In genomic region chr10:100574505-100575149, GRCm38 (mm10) we compare ENCODE assay signal across 30 mouse cellular contexts. TPM values are rescaled to one million over a fixed set of nuclear protein-coding genes. Genes with fewer than 3 reads are reported as not detected.
DNase-seq lines count a peak whose midpoint lies in the region; ATAC-seq and TF ChIP-seq lines count a peak whose summit lies in the region.
"Had no signal": no experiment of that assay in that cellular context is flagged by ENCODE, and none has a peak within 500 bp of the region (broad histone marks: within the 10 kb centered on the region; RNA-seq: fewer than 3 reads in every experiment).

No protein-coding gene starts in this region.

- H3K27ac ChIP-seq in kidney, embryonic 15.5 days = no peak overlapping the region
- H3K27ac ChIP-seq in liver, embryonic 14.5 days = peak overlapping the region; percentile 87
- H3K27ac ChIP-seq in stomach, embryonic 16.5 days (ENCODE audit: low read length) = no peak overlapping the region
- H3K27ac ChIP-seq in left cerebral cortex, adult 2 months = no peak overlapping the region
- H3K27ac ChIP-seq: embryonic facial prominence, embryonic 13.5 days; forebrain, embryonic 10.5 days; heart, embryonic 13.5 days; hindbrain, embryonic 15.5 days; layer of hippocampus, adult 2 months; limb, embryonic 15.5 days; midbrain, embryonic 15.5 days had no signal

- peaks cover 48% of the 10 kb centered on the region for H3K36me3 ChIP-seq in kidney, embryonic 15.5 days
- H3K36me3 ChIP-seq in erythroblast, embryonic 14.5 days (ENCODE audit: control insufficient read depth) = peaks cover 86% of the 10 kb centered on the region
- H3K36me3 ChIP-seq in liver, embryonic 14.5 days (replicated peaks; ENCODE audit: control insufficient read depth, insufficient read depth, low read depth) = peaks cover 20% of the 10 kb centered on the region
- peaks cover 17% of the 10 kb centered on the region for H3K36me3 ChIP-seq in stomach, embryonic 16.5 days (ENCODE audit: control insufficient read depth, insufficient read depth, low read length)

- TF ChIP-seq EP300 in liver, embryonic 14.5 days (IDR thresholded peaks at IDR 0.05; ENCODE audit: low read depth) = peak; percentile 93

- peak; percentile 58; the same call in 1 of the 2 replicates for ATAC-seq in kidney, embryonic 15.5 days (replicated peaks; ENCODE audit: low FRiP score)
- ATAC-seq in liver, embryonic 14.5 days (ENCODE audit: insufficient read depth) = peak; percentile 95
- ATAC-seq in stomach, embryonic 16.5 days (ENCODE audit: insufficient read depth, low FRiP score) = 0 out of 2 replicates have a peak, but pooled peaks have one; percentile 33
- ATAC-seq: CD4-positive, CD25-positive, alpha-beta regulatory T cell, adult 4 months; forebrain, postnatal 0 days; midbrain, embryonic 15.5 days had no signal

- H3K27me3 ChIP-seq in kidney, embryonic 15.5 days = no peaks in the 10 kb centered on the region
- no peaks in the 10 kb centered on the region for H3K27me3 ChIP-seq in erythroblast, embryonic 14.5 days (ENCODE audit: control insufficient read depth)
- H3K27me3 ChIP-seq in liver, embryonic 14.5 days (ENCODE audit: control insufficient read depth, insufficient read depth, low read length) = no peaks in the 10 kb centered on the region
- H3K27me3 ChIP-seq in stomach, embryonic 16.5 days (ENCODE audit: control insufficient read depth, insufficient read depth, low read length) = no peaks in the 10 kb centered on the region
- H3K27me3 ChIP-seq: embryonic facial prominence, embryonic 13.5 days; heart, embryonic 13.5 days; hindbrain, embryonic 15.5 days; limb, embryonic 15.5 days; megakaryocyte, embryonic 14.5 days; midbrain, embryonic 15.5 days had no signal

- intact Hi-C loops in left cerebral cortex, adult 2 months (cut with DNase I) = loop anchor here (5.0 kb wide), 1 partner anchor 77 kb away; no protein-coding TSS in a partner anchor

- no peaks in the 10 kb centered on the region for H3K9me3 ChIP-seq in kidney, embryonic 15.5 days (replicated peaks)
- H3K9me3 ChIP-seq in erythroblast, embryonic 14.5 days (ENCODE audit: control insufficient read depth, low read length) = no peaks in the 10 kb centered on the region
- no peaks in the 10 kb centered on the region for H3K9me3 ChIP-seq in liver, embryonic 14.5 days (ENCODE audit: control insufficient read depth, low read length)
- no peaks in the 10 kb centered on the region for H3K9me3 ChIP-seq in stomach, embryonic 16.5 days (replicated peaks; ENCODE audit: control insufficient read depth, low read length)
- H3K9me3 ChIP-seq: embryonic facial prominence, embryonic 13.5 days; forebrain, embryonic 10.5 days; heart, embryonic 13.5 days; hindbrain, embryonic 15.5 days; limb, embryonic 15.5 days; megakaryocyte, embryonic 14.5 days; midbrain, embryonic 15.5 days had no signal

- 92% methylated on average over 7 of the region's 7 CpGs for WGBS in kidney, embryonic 15.5 days
- 37% methylated on average over 7 of the region's 7 CpGs for WGBS in liver, embryonic 14.5 days (ENCODE audit: insufficient replicate concordance)
- WGBS in stomach, embryonic 16.5 days = 89% methylated on average over 7 of the region's 7 CpGs

- H3K4me1 ChIP-seq in kidney, embryonic 15.5 days = no peaks in the 10 kb centered on the region
- peaks cover 55% of the 10 kb centered on the region for H3K4me1 ChIP-seq in erythroblast, embryonic 14.5 days (ENCODE audit: control insufficient read depth)
- peaks cover 19 to 24% of the 10 kb centered on the region in 2 experiments for H3K4me1 ChIP-seq in liver, embryonic 14.5 days (replicated peaks; ENCODE audit: control insufficient read depth in 2 of 2, insufficient read depth in 2 of 2, low read length in 1 of 2)
- H3K4me1 ChIP-seq in stomach, embryonic 16.5 days (ENCODE audit: control insufficient read depth, insufficient read depth, low read length) = no peaks in the 10 kb centered on the region
- H3K4me1 ChIP-seq: embryonic facial prominence, embryonic 13.5 days; forebrain, embryonic 10.5 days; heart, embryonic 13.5 days; hindbrain, embryonic 15.5 days; limb, embryonic 15.5 days; midbrain, embryonic 15.5 days had no signal

- H3K9ac ChIP-seq in kidney, embryonic 15.5 days = no peak overlapping the region
- peak overlapping the region; percentile 14 for H3K9ac ChIP-seq in liver, embryonic 14.5 days (replicated peaks)
- no peak overlapping the region for H3K9ac ChIP-seq in stomach, embryonic 16.5 days (ENCODE audit: low read length)
- H3K9ac ChIP-seq: embryonic facial prominence, embryonic 13.5 days; forebrain, postnatal 0 days; heart, embryonic 13.5 days; hindbrain, embryonic 15.5 days; limb, embryonic 15.5 days; midbrain, embryonic 15.5 days had no signal

- no peak for DNase-seq in kidney, postnatal 10 days
- DNase-seq in liver, embryonic 14.5 days (ENCODE audit: low read depth in 3 of 3, low spot score in 3 of 3) = peak; percentile 56 to 70 (median 59)
- DNase-seq in left cerebral cortex, adult 2 months (ENCODE audit: extremely low spot score in 1 of 2, low spot score in 2 of 2) = no peak
- DNase-seq in yolk sac, embryonic 10.5 days (ENCODE audit: low spot score) = no peak
- DNase-seq in ovary, postnatal 10 days (ENCODE audit: low spot score) = no peak
- DNase-seq: cerebellum, adult 9-11 months; forebrain, postnatal 0 days; heart, postnatal 4 days; kidney, adult 18-20 months; kidney, postnatal 14 days; layer of hippocampus, postnatal 36 days; lung, postnatal 10 days; retina, postnatal 1 day; thymus, postnatal 4 days had no signal

- H3K4me3 ChIP-seq in kidney, embryonic 15.5 days (replicated peaks) = no peak overlapping the region
- H3K4me3 ChIP-seq in erythroblast, embryonic 14.5 days (replicated peaks) = peak overlapping the region; percentile 55
- no peak overlapping the region for H3K4me3 ChIP-seq in liver, embryonic 14.5 days (ENCODE audit: insufficient read depth in 1 of 2, low read depth in 2 of 2, low read length in 2 of 2)
- H3K4me3 ChIP-seq in stomach, embryonic 16.5 days (replicated peaks; ENCODE audit: low read length) = no peak overlapping the region
- H3K4me3 ChIP-seq in left cerebral cortex, adult 2 months = no peak overlapping the region
- H3K4me3 ChIP-seq: embryonic facial prominence, embryonic 13.5 days; forebrain, embryonic 10.5 days; heart, embryonic 13.5 days; hindbrain, embryonic 15.5 days; layer of hippocampus, adult 2 months; limb, embryonic 15.5 days; megakaryocyte, embryonic 14.5 days; midbrain, embryonic 15.5 days had no signal

- H3K4me2 ChIP-seq in kidney, embryonic 15.5 days = no peak overlapping the region
- peak overlapping the region; percentile 47 for H3K4me2 ChIP-seq in liver, embryonic 14.5 days (ENCODE audit: low read depth)
- H3K4me2 ChIP-seq in stomach, embryonic 16.5 days (ENCODE audit: low read depth, low read length) = no peak overlapping the region
- H3K4me2 ChIP-seq: embryonic facial prominence, embryonic 13.5 days; heart, embryonic 13.5 days; hindbrain, embryonic 15.5 days; limb, embryonic 15.5 days; midbrain, embryonic 15.5 days had no signal

- no peak for TF ChIP-seq CTCF in liver, embryonic 14.5 days (IDR thresholded peaks at IDR 0.05; ENCODE audit: low read depth)
- no peak for TF ChIP-seq CTCF in left cerebral cortex, adult 2 months (IDR thresholded peaks at IDR 0.05)

RNA-seq across cellular contexts. Expression of gene 4930430F08Rik, which starts 15.6 kb away (rescaled TPM):
- polyA plus RNA-seq in kidney, embryonic 15.5 days (2015; fragmentation: Nextera tagmentation; extraction: Ambion mirVana) = 8.5 and 11.6 TPM in 2 replicates
- 1.4 and 1.5 TPM in 2 replicates for polyA plus RNA-seq in erythroblast, embryonic 14.5 days (2012)
- polyA plus RNA-seq in liver, embryonic 14.5 days (2012; rRNA removed) = 9.8 and 11.9 TPM in 2 replicates
- polyA plus RNA-seq in liver, embryonic 14.5 days (2014; fragmentation: Nextera tagmentation; extraction: Ambion mirVana) = 16.2 and 18.2 TPM in 2 replicates
- polyA plus RNA-seq in stomach, embryonic 16.5 days (2015; fragmentation: Nextera tagmentation; extraction: Ambion mirVana) = 7.2 and 7.9 TPM in 2 replicates
- total RNA-seq in left cerebral cortex, adult 2 months (2021) = 10 to 100 TPM; 21.6 to 22.0 TPM

RNA-seq across cellular contexts. Expression of gene 1700017N19Rik, which starts 15.7 kb away (rescaled TPM):
- polyA plus RNA-seq in kidney, embryonic 15.5 days (2015; fragmentation: Nextera tagmentation; extraction: Ambion mirVana) = not detected in 2 replicates
- polyA plus RNA-seq in erythroblast, embryonic 14.5 days (2012) = not detected in 2 replicates
- polyA plus RNA-seq in liver, embryonic 14.5 days (2012; rRNA removed) = not detected in 2 replicates
- polyA plus RNA-seq in liver, embryonic 14.5 days (2014; fragmentation: Nextera tagmentation; extraction: Ambion mirVana) = not detected in 2 replicates
- polyA plus RNA-seq in stomach, embryonic 16.5 days (2015; fragmentation: Nextera tagmentation; extraction: Ambion mirVana) = not detected in 2 replicates
- total RNA-seq in left cerebral cortex, adult 2 months (2021) = not detected
- total RNA-seq: adrenal gland, postnatal 4 days; ES-E14; forebrain, postnatal 0 days; heart, postnatal 4 days; layer of hippocampus, adult 2 months; layer of hippocampus, postnatal 36 days; left cerebral cortex, postnatal 36 days; neutrophil, adult 5-6 weeks had no signal
- polyA plus RNA-seq: CD4-positive, CD25-positive, alpha-beta regulatory T cell, adult 4 months; embryonic facial prominence, embryonic 13.5 days; forebrain, embryonic 10.5 days; heart, embryonic 13.5 days; hindbrain, embryonic 15.5 days; limb, embryonic 15.5 days had no signal

Comparison
In these comparisons a context has a peak if more than half of its experiments do, and no peak if none do; other contexts are left out.
1. ATAC-seq: peak in every context shown above with its lines; median percentile 95 in liver, embryonic 14.5 days; 58 in kidney, embryonic 15.5 days; 33 in stomach, embryonic 16.5 days.
2. DNase-seq: peak in liver, embryonic 14.5 days (3 of 3); none in kidney, postnatal 10 days (single experiment), left cerebral cortex, adult 2 months (0 of 2), yolk sac, embryonic 10.5 days (single experiment) and ovary, postnatal 10 days (single experiment).